Mouse (Mus musculus) forebrain, postnatal 0 days (tissue): ENCODE data around the gene Kcnc1. TPM values are rescaled to one million over a fixed set of nuclear protein-coding genes. Genes with fewer than 3 reads are reported as not detected.

ENCODE experiments used
- ATAC-seq: fragments of 200-750 bp; cut with Nextera tagmentation; 2 replicates; pipeline ENCODE4 v1.8.0; 2017; ENCODE audit warnings: mild to moderate bottlenecking, moderate library complexity
- DNase-seq: peaks from one replicate; pipeline ENCODE4 v3.0.0-alpha.2; 2015
- H3K27ac ChIP-seq: fragments of 300-500 bp; sonication (generic); 2 replicates; pipeline ENCODE4 v1.5.1; 2014; ENCODE audit warnings: low read depth, mild to moderate bottlenecking, antibody characterized with exemption, low read length, moderate library complexity, mixed read lengths
- H3K27me3 ChIP-seq: fragments of 300-500 bp; sonication (generic); 2 replicates; pipeline ENCODE4 v1.6.1; 2014; ENCODE audit warnings: mild to moderate bottlenecking, low read length, mixed read lengths; ENCODE audit not compliant: insufficient read depth
- H3K36me3 ChIP-seq: fragments of 300-500 bp; sonication (generic); 2 replicates; pipeline ENCODE4 v1.6.1; 2014; ENCODE audit warnings: mild to moderate bottlenecking, moderate library complexity; ENCODE audit not compliant: insufficient read depth
- H3K4me1 ChIP-seq: fragments of 300-500 bp; sonication (generic); 2 replicates; pipeline ENCODE4 v1.6.1; 2014; ENCODE audit warnings: antibody characterized with exemption; ENCODE audit not compliant: insufficient read depth
- H3K4me2 ChIP-seq: fragments of 300-500 bp; sonication (generic); 2 replicates; pipeline ENCODE4 v1.6.1; 2014; ENCODE audit warnings: low read depth, mild to moderate bottlenecking, moderate library complexity
- H3K4me3 ChIP-seq: fragments of 300-500 bp; sonication (generic); 2 replicates; pipeline ENCODE4 v1.5.1; 2014; ENCODE audit warnings: low read depth, low read length, mixed read lengths
- H3K9ac ChIP-seq: fragments of 300-500 bp; sonication (generic); 2 replicates; pipeline ENCODE4 v1.6.1; 2014; ENCODE audit warnings: mild to moderate bottlenecking
- H3K9me3 ChIP-seq: fragments of 300-500 bp; sonication (generic); 2 replicates; pipeline ENCODE4 v1.6.1; 2016; ENCODE audit warnings: low read length
- CTCF ChIP-seq: sonication (generic); IDR thresholded peaks from 2 replicates; pipeline ENCODE4 v1.5.1; 2016; ENCODE audit warnings: antibody characterized with exemption, control low read depth, low read depth
- WGBS: fragments of 180-500 bp; shearing (Covaris S2); extraction: QIAGEN DNeasy Blood & Tissue Kit; methylation state at CpG from one replicate; pipeline ENCODE4 v1.1.7; 2014; 5-methylcytosine and 5-hydroxymethylcytosine counted together
- polyA plus RNA-seq: library from polyadenylated mRNA; unstranded; fragments of >200 nt; fragmentation: Nextera tagmentation; extraction: Ambion mirVana; gene quantifications from 2 replicates; pipeline ENCODE4 v1.2.1, GENCODE M21; 2015
- total RNA-seq: library from RNA; depleted of rRNA; stranded (reverse); fragments of >200 nt; gene quantifications from 2 replicates; pipeline ENCODE4 v1.2.3, GENCODE M21; 2014

Kcnc1 gene
- total and polyA plus RNA-seq, 2 experiments from 2014 or later, result 22.8 to 23.3 TPM

- no peak for TF ChIP-seq CTCF
- H3K4me1 ChIP-seq, result no peaks in the 10 kb centered on the region
Measured at GRCm38 (mm10) chr7:46409204-46409789, 13.0 kb downstream of the Kcnc1 start.

DNA sequence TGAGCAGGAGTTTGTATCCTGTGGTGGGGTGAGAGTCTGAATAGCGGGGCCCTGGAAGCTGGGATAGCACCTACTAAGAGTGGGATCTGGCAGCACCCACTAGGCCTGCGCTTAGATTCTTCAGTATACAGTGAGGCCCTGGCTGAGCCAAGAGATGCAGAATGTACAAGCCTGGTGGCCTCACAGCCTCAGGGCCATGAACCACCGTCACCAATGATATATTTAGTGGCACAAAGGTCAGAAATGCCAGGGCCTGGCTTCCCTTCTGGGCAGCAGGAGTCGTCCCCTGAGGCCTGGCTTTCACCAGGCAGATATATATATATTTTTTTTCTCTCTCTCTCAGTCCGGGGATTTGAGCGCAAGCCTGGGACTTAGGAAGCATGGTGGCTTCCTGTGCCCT is 14.4 kb downstream of the Kcnc1 start:
- ATAC-seq (no peak), DNase-seq (no peak)
- no peak overlapping the region for H3K4me3 ChIP-seq
- no peak overlapping the region for H3K4me2 ChIP-seq
- TF ChIP-seq CTCF, result no peak
- no peak overlapping the region for H3K27ac ChIP-seq
- H3K9ac ChIP-seq, result no peak overlapping the region
- no peaks in the 10 kb centered on the region for H3K27me3 ChIP-seq
- WGBS, result 87% methylated on average over 6 of the region's 6 CpGs
- H3K9me3 ChIP-seq, result no peaks in the 10 kb centered on the region
- H3K4me1 ChIP-seq, result no peaks in the 10 kb centered on the region
- no peaks in the 10 kb centered on the region; the same call in 1 of the 2 replicates for H3K36me3 ChIP-seq

More at GRCm38 (mm10) chr7:46409204-46409789, 13.0 kb downstream of the Kcnc1 start:
- Histone ChIP-seq H3K9me3 (no peaks in the 10 kb centered on the region), H3K9ac (no peak overlapping the region), H3K36me3 (no peaks in the 10 kb centered on the region; the same call in 1 of the 2 replicates), H3K27ac (no peak overlapping the region), H3K4me2 (no peak overlapping the region), H3K27me3 (no peaks in the 10 kb centered on the region), H3K4me3 (no peak overlapping the region)
- ATAC-seq (no peak), DNase-seq (no peak)
- 42% methylated on average over 12 of the region's 12 CpGs for WGBS

GRCm38 (mm10) chr7:46412823-46413222 is 16.5 kb downstream of the Kcnc1 start:
- no peak overlapping the region for H3K27ac ChIP-seq
- ATAC-seq, result peak; percentile 54
- 71% methylated on average over 5 of the region's 5 CpGs for WGBS

DNA sequence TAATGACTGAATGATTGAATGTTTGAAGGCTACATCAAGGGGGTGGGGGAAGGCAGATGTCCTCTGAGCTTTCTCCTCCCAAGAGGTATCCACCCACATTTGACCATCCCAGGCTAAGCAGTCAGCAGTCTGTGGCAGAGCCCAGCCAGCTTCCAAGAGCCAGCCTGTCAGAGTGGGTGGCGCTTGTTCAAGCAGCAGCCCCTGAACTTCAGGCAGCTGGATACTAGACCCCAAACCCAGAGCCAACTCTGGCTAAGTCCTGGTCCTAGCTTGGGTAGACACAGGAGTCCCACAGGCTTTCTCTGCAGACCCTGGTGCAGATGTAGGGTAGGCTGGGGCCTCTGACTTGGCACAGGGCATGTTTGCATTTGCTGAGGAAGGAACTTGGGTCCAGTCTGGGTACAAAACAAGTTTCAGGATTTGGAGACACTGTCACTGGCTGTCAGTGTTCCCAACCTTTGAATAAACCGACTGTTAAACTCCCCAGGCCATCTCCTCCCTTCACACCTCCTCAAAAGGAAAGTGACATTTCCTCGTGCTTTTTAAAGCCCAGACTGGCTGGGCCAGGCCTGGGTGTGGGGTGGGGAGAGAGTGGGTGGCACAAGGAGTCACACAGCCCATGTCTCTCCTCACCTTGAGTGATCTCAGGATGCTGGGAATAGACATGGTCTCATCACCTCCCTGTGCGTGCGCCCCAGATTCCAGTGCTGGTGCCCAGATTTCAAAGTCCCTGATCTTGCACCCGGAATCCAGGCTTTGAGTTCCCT is 17.8 kb downstream of the Kcnc1 start:
- Histone ChIP-seq H3K9ac (no peak overlapping the region), H3K9me3 (no peaks in the 10 kb centered on the region), H3K27me3 (no peaks in the 10 kb centered on the region), H3K27ac (no peak overlapping the region), H3K36me3 (no peaks in the 10 kb centered on the region; the same call in 1 of the 2 replicates), H3K4me2 (no peak overlapping the region), H3K4me3 (no peak overlapping the region), H3K4me1 (no peaks in the 10 kb centered on the region)
- TF ChIP-seq CTCF, result no peak
- WGBS, result 75% methylated on average over 6 of the region's 6 CpGs
- no peak for ATAC-seq
- no peak for DNase-seq

More at GRCm38 (mm10) chr7:46412823-46413222, 16.5 kb downstream of the Kcnc1 start:
- no peaks in the 10 kb centered on the region for H3K9me3 ChIP-seq
- no peaks in the 10 kb centered on the region; the same call in 1 of the 2 replicates for H3K36me3 ChIP-seq
- DNase-seq, result no peak
- no peak overlapping the region for H3K4me2 ChIP-seq
- H3K9ac ChIP-seq, result no peak overlapping the region
- H3K4me1 ChIP-seq, result no peaks in the 10 kb centered on the region
- H3K27me3 ChIP-seq, result no peaks in the 10 kb centered on the region
- TF ChIP-seq CTCF, result no peak
- no peak overlapping the region for H3K4me3 ChIP-seq

- no peak for TF ChIP-seq CTCF
- Histone ChIP-seq H3K27me3 (no peaks in the 10 kb centered on the region), H3K9ac (no peak overlapping the region), H3K36me3 (no peaks in the 10 kb centered on the region; the same call in 1 of the 2 replicates), H3K9me3 (no peaks in the 10 kb centered on the region), H3K4me2 (no peak overlapping the region), H3K27ac (no peak overlapping the region), H3K4me1 (no peaks in the 10 kb centered on the region), H3K4me3 (no peak overlapping the region)
- WGBS, result 64% methylated on average over 14 of the region's 14 CpGs
- ATAC-seq (no peak), DNase-seq (no peak)
Measured at GRCm38 (mm10) chr7:46415818-46416425, 19.6 kb downstream of the Kcnc1 start.

DNA sequence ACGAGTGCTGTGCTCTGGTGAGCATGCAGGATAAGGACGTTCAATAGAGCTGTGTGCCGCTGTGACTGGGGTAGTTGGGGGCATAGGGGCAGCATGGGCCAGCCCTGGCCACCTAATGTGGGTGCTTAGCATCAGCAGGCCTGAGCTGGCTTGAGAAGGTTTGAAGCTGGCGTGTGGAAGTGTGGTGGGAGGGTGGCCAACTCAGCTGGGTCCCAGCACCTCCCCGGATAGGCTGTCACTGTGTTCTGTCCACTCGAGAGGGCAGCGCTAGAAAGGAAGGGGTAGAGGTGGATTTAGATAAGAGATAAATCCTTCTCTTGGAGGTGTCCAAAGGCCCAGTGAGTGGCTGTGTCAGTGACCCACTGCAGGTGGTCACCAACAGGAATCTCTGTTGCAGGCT is 21.2 kb downstream of the Kcnc1 start:
- Histone ChIP-seq H3K36me3 (no peaks in the 10 kb centered on the region), H3K4me3 (no peak overlapping the region), H3K4me1 (peaks cover 12% of the 10 kb centered on the region), H3K9me3 (no peaks in the 10 kb centered on the region), H3K4me2 (no peak overlapping the region), H3K27ac (no peak overlapping the region), H3K9ac (no peak overlapping the region), H3K27me3 (no peaks in the 10 kb centered on the region)
- DNase-seq (no peak), ATAC-seq (no peak)
- no peak for TF ChIP-seq CTCF
- 68% methylated on average over 7 of the region's 7 CpGs for WGBS
